Mouse (Mus musculus) cerebellum, adult 18-20 months (tissue): ENCODE results near the gene Gm21985.
A peak's percentile ranks its signal among the peaks of the same experiment; 100 is the strongest.

Experiments used
- DNase-seq, 2 experiments: peaks; one replicate each; pipeline ENCODE4 v3.0.0; 2021

Gm21985 gene

DNA sequence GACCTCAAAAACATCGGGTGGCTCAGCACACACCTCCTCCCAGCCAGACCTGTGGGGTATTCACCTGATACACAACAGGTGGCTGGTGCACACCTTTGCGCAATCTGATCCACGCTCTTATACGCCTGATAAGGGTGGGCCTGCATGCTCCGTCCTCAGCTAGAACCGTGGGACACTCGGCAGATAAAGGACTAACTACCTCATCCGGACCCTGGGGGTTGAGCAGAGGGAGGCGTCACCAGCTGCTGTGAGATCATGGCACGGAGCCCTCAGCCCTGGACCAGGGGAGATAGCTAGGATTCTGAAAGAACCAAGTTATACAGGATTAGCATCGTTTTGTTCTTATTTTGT lies at the start of gene Gm21985:
Gene Gm21985 (plus strand): TSS at position 73 of the 351 bp plus-strand sequence.
- peak; percentile 54 to 58 for DNase-seq

DNA sequence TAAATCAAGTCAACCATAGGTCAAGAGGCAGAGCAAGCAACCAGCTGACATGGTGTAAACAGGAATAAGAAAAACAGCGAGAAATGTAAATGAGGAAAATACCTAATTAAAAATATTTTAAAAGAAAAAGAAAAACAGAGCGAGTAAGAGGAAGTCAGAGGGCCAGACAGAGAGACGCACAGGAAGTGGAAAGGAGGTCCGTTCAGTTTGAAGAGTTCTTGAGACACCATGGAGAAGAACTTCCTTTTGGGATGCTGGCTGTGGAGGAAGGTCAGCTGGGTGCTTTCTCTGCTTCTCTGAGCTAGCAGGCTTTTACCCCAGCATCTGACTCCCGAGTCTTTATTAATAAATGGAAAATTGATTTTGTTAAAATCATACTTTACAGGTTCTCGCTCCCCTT lies 48.5 kb upstream of the Gm21985 start:
- no peak for DNase-seq

DNA sequence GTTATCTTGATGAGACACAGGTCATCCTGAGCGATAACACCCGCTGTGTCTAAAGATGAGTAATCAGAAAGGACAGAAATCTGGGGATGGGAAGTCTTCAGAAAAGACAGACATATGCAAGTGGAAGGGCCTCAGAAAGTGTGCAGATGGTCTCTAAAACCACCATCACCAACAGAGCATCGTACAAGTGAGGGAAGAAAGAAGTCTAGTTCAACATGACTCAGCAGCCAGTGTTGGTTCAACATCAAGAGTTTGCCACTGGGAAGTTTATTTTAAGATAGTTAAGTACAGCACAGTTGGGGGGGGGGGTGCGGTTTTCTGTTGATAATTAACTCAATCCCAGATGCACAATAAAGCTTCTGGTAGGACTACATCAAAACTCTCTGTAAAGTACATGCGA lies 45.2 kb upstream of the Gm21985 start:
- no peak for DNase-seq

GRCm38 (mm10) chr2:112222607-112223006 lies 43.5 kb upstream of the Gm21985 start:
- no peak for DNase-seq

DNA sequence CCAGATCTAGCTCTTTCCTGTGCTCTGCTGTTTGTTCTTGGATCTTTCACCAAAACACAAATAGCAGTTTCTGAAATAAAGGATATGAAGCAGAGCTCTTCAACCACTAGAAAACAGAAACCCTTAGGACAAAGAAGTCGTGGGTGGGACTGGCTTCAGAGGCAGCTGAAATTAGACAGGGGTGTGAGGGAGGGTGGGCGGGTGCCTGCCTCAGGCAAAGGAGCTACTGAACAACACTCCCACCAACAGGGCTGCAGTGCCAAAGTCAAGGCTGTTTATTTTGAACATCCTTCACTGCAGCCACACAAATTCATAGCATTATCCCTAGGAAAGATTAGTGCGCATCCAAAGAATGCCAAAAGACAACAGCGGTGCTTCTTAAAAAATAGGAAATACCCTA lies 41.8 kb upstream of the Gm21985 start:
- no peak for DNase-seq

DNA sequence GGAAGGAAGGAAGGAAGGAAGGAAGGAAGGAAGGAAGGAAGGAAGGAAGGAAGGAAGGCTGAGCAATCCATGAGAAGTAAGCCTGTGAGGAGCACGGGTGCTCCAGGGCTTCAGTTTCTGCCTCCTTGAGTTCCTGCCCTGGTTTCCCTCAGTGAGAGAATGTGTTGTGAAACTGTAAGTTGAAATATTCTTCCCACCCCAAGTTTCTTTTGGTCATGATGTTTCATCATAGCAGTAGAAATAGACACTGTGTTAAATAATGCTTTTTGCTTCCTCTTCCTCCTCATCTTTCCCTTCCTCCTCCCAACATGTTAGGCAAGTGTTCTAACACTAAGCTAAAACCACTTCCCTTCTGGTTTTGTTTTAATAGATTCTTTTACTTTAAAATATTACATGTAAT lies 33.5 kb upstream of the Gm21985 start:
- no peak for DNase-seq

DNA sequence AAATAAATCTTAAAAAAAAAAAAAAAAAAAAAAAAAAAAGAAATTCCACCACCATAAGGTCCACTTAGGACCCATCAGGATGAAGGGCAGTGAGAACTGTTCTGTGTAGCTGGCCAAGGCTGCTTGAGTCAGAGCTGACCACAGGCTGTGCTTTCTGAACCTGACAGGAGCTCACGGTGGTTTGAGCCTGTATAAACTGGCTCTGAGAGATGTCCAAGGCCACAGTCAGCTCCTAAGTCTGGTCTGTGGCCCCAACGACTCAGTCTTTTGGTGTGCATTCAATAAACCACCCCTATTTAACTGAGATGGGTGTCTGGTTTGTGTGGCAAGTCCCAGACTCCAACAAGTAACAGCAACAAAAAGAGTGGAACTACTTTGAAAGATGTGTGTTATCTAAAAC lies 29.5 kb upstream of the Gm21985 start:
- no peak for DNase-seq

- no peak for DNase-seq
Measured at GRCm38 (mm10) chr2:112238006-112238405, 28.1 kb upstream of the Gm21985 start.

DNA sequence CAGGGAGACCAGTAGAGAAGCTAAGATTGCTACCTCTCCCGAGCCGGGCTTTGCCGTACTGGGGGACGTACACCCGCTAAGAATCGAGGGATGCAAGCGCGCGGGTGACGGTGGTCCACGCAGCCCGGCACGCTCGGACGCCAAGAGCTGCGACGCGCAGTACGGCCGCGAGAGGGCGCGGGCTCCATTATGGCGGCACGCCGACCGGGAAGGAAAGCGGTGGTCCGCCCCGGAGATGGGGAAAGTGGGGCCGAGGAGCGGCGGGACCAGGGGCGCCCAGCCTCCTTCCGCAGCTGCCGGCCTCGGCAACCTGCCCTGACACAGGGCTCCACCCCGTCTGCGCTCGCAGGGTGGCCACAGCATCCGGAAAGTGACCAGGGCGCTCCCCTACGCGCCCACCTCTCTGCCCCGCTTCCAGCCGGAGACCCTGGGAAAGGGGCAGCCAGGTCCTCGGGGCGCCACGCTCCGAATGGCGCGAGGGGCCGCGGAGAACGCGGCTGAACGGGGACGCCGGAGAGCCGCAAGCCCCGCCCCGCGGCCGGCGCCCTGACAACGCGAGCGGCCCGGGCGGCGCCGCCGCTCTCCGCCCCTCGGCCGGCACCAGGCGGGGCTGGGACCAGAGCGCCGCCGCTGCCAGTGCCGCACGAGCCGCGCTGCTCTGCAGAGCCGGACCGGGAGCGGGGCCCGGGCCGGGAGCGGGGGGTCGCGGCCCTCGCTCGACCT lies 26.7 kb upstream of the Gm21985 start, which contains the start of gene Lpcat4:
Gene Lpcat4 (plus strand): TSS at position 257 of the 723 bp plus-strand sequence.
- peak; percentile 88 to 95 for DNase-seq

DNA sequence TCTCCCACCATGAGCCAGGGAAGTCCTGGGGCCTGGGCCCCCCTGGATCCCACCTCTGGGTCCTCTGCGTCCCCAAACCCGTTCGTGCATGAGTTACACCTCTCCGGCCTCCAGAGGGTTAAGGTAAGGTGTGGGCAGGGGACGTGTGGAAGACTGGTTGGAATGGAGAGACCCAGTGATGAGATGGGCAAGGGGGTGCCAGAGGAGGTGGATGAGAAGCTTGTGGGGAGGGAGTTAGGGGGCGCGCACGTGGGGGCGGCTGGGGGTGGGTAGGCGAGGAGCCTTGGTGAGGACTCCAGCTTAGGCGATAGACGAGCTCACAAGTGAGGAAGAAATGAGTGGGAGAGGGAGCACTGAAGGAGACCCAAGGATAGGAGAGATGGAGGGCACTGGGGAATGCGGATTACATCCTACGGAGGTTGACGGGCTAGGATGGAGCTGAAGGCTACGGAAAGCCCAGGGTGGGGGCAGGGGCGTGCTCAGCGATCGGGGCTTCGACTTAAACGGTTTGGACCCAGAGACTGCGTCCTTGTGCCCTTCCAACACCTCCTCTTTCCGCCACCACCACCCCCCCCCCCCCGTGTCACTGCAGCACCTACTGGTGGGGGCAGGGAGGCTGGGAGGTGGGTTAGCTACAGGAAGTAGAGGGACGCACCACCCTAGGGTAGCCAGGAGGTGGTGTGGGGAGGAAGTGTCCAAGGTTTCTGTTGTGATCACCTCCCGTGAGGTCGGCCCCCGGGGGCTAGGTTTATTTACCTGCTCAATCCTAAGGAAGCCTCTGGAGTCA lies 26.0 kb upstream of the Gm21985 start:
- peak; percentile 51 to 60 for DNase-seq

- DNase-seq = no peak
Measured at GRCm38 (mm10) chr2:112241787-112242186, 24.3 kb upstream of the Gm21985 start.

DNA sequence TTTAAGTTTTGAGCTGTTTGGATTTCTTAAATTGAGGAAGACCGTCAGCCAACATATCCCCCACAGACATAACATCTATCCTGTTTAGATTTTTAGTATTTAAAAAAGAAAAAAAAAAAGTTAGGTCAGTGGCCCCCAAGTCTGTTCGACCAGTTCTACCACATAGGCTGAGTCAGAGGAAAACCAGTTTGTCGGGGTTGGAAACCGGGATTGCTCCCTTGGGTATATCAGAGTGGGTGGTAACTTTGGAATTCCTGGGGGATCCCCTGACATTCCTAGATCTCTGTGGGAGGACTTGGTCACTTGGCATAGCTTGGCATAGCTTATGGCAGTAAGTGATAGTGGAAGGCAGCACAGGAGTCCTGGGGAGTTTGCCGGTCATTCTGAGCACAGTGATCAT lies 20.8 kb upstream of the Gm21985 start:
- no peak for DNase-seq

DNA sequence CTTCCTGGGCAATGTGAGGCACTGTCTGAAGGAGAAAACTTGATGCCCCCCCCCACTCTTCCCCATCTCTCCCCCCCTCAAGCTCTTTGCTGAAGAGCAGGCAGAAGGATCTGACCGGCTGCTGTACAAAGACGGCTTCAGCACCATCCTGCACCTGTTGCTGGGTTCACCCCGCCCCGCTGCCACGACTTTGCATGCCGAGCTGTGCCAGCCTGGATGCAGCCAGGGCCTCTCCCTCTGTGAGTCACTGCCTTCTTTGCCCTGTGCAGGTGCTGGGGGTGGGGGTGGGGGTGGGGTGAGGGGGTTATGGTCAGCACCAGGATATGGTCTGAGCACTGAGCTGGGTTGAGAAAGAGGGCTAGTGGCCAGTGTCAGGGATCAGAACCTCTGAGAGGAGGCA lies 19.9 kb upstream of the Gm21985 start:
- DNase-seq = no peak

DNA sequence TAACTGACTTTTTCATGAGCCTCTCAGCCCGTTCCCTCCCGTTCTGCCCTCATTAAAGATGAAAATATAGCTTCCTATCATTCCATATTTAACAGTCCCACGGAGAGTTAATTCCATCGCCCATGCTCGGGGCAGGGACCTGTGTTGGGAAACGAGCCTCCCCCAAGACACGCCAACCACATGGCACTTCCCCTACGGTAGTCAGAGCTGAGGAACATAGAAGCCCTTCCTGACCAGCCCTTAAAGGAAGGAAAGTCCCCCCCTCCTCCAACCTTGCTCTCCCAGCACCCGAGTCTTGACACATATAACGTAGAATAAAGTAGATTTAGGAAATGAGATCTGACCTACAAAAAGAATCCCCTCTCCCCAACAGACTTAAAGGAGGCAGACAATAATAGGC lies 18.8 kb upstream of the Gm21985 start:
- DNase-seq = no peak

DNA sequence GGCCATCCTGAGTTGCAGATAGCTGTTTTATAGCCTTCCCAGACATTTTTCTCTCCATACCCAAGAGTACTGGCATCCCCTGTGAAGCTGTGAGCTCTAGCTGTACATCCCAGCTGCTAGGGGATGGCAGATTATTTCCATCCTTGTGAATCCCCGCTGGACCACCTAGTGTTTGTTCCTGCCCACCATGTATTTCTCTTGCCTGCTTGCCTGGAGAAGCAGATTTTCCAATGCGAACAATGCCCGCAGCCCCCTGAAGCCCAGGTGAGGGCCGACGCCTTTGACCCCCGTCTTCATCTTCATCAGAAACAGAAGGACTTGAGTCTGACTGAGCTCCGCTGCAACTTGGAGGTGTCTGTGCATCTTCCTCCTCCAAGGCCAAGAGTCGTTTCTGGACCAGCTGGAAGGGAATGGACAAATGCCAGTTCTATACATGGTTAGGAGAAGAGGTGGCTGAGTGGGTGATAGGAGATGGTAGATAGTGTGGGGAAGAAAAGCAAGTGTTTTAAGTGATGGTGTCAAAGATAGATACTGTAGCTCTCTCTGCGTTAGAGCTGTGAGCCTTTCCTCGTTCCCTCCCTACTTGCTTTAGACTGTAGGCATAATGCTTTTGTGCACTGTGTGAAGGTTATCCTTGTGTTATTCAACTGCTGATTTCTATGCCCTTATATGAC lies 16.2 kb upstream of the Gm21985 start:
- no peak for DNase-seq

- DNase-seq = no peak
Measured at GRCm38 (mm10) chr2:112254675-112255515, 11.2 kb upstream of the Gm21985 start.

- DNase-seq = no peak
Measured at GRCm38 (mm10) chr2:112259241-112259962, 6.7 kb upstream of the Gm21985 start, which contains the start of gene Nutm1. Gene Nutm1, minus strand, starts transcription at chr2:112259291.

GRCm38 (mm10) chr2:112261748-112262653 lies 4.1 kb upstream of the Gm21985 start, which contains the start of gene Nop10:
Gene Nop10, plus strand, starts transcription at chr2:112261926.
- peak; percentile 90 to 92 for DNase-seq

GRCm38 (mm10) chr2:112262779-112263295 lies 3.3 kb upstream of the Gm21985 start:
- DNase-seq = no peak

GRCm38 (mm10) chr2:112264364-112264763 lies 1.8 kb upstream of the Gm21985 start:
- DNase-seq = no peak
